Mouse (Mus musculus): ENCODE data around the gene Smarcal1. TPM values are rescaled to one million over a fixed set of nuclear protein-coding genes. Genes with fewer than 3 reads are reported as not detected.

Smarcal1 gene
- polyA plus RNA-seq, 2 experiments, result 22.1 to 36.8 TPM

GRCm38 (mm10) chr1:72587532-72587931, 4.5 kb downstream of the Smarcal1 start:
- peaks cover 54% of the 10 kb centered on the region for H3K36me3 ChIP-seq (ENCODE audit: control insufficient read depth, insufficient read depth, low read length)
- no peak for TF ChIP-seq POLR2A (IDR thresholded peaks at IDR 0.05; ENCODE audit: borderline replicate concordance, extremely low read depth, insufficient read depth, insufficient read length)
- ATAC-seq (ENCODE audit: low FRiP score, low read depth), result no peak

DNA sequence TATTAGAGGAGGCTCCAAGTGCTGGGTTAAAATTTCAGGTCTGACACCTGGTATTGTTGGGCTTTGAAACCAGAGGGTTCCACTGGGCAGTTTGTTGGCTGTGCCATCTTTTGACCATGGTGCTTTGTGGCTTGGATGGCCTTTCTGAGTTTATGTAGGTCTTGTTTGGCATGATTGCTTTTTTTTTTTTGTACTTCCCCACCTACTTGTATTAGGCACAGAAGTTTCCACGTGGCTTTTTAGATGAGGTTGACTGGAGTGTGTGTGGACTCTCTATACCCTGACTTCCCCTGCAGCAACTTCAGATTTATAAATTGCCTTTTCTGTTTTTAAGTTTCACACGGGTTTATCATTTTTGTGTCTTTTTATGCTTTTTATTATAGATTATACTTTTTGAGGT, 5.7 kb downstream of the Smarcal1 start:
- 83% methylated on average over 2 of the region's 2 CpGs for WGBS

More at GRCm38 (mm10) chr1:72587532-72587931, 4.5 kb downstream of the Smarcal1 start:
- Histone ChIP-seq H3K4me3 (replicated peaks; ENCODE audit: low read length) (no peak overlapping the region), H3K4me2 (replicated peaks; ENCODE audit: low read depth, low read length, severe bottlenecking) (no peak overlapping the region), H3K4me1 (ENCODE audit: control insufficient read depth, insufficient read depth, low read length) (peaks cover 8% of the 10 kb centered on the region), H3K9me3 (ENCODE audit: control insufficient read depth, low read length) (no peaks in the 10 kb centered on the region), H3K27me3 (ENCODE audit: control insufficient read depth, insufficient read depth, low read length) (no peaks in the 10 kb centered on the region), H3K27ac (replicated peaks; ENCODE audit: low read depth, low read length) (no peak overlapping the region), H3K9ac (ENCODE audit: low read depth, low read length, severe bottlenecking) (no peak overlapping the region)
- no peak for DNase-seq (ENCODE audit: low spot score)
- WGBS, result 91% methylated on average over 15 of the region's 15 CpGs

DNA sequence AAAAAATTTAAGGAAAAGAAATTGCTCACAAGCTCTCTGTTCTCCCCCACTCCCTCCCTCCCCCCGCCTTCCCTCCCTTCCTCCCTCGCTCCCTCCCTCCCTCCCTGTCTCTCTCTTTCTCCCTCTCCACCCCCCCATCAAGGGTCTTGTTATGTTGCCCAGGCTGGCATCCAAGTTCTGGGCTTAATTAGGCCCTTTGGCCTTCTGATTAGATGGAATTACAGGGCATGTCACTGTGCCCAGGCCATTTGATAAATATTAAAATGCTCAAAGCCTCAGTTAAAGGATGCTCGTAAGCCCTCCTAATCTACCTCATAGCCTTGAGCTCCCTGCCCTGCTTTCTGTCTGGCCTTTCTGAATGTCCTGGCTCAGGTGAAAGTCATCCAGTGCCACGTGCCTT, 7.6 kb downstream of the Smarcal1 start:
- ATAC-seq (ENCODE audit: low FRiP score, low read depth), result no peak
- H3K27me3 ChIP-seq (ENCODE audit: control insufficient read depth, insufficient read depth, low read length), result no peaks in the 10 kb centered on the region
- H3K27ac ChIP-seq (replicated peaks; ENCODE audit: low read depth, low read length), result no peak overlapping the region
- 78% methylated on average over 4 of the region's 4 CpGs for WGBS
- H3K4me3 ChIP-seq (replicated peaks; ENCODE audit: low read length), result no peak overlapping the region
- H3K9me3 ChIP-seq (ENCODE audit: control insufficient read depth, low read length), result no peaks in the 10 kb centered on the region
- no peaks in the 10 kb centered on the region for H3K4me1 ChIP-seq (ENCODE audit: control insufficient read depth, insufficient read depth, low read length)
- H3K4me2 ChIP-seq (replicated peaks; ENCODE audit: low read depth, low read length, severe bottlenecking), result no peak overlapping the region
- H3K36me3 ChIP-seq (ENCODE audit: control insufficient read depth, insufficient read depth, low read length), result peaks cover 79% of the 10 kb centered on the region
- no peak overlapping the region for H3K9ac ChIP-seq (ENCODE audit: low read depth, low read length, severe bottlenecking)
- no peak for DNase-seq (ENCODE audit: low spot score)
- TF ChIP-seq POLR2A (IDR thresholded peaks at IDR 0.05; ENCODE audit: borderline replicate concordance, extremely low read depth, insufficient read depth, insufficient read length), result no peak

More for the DNA sequence above, 5.7 kb downstream of the Smarcal1 start:
- Histone ChIP-seq H3K4me2 (replicated peaks; ENCODE audit: low read depth, low read length, severe bottlenecking) (no peak overlapping the region), H3K27ac (replicated peaks; ENCODE audit: low read depth, low read length) (no peak overlapping the region), H3K36me3 (ENCODE audit: control insufficient read depth, insufficient read depth, low read length) (peaks cover 66% of the 10 kb centered on the region), H3K9ac (ENCODE audit: low read depth, low read length, severe bottlenecking) (no peak overlapping the region), H3K27me3 (ENCODE audit: control insufficient read depth, insufficient read depth, low read length) (no peaks in the 10 kb centered on the region), H3K4me1 (ENCODE audit: control insufficient read depth, insufficient read depth, low read length) (peaks cover 8% of the 10 kb centered on the region), H3K4me3 (replicated peaks; ENCODE audit: low read length) (no peak overlapping the region), H3K9me3 (ENCODE audit: control insufficient read depth, low read length) (no peaks in the 10 kb centered on the region)
- ATAC-seq (ENCODE audit: low FRiP score, low read depth) (no peak), DNase-seq (ENCODE audit: low spot score) (no peak)
- no peak for TF ChIP-seq POLR2A (IDR thresholded peaks at IDR 0.05; ENCODE audit: borderline replicate concordance, extremely low read depth, insufficient read depth, insufficient read length)

DNA sequence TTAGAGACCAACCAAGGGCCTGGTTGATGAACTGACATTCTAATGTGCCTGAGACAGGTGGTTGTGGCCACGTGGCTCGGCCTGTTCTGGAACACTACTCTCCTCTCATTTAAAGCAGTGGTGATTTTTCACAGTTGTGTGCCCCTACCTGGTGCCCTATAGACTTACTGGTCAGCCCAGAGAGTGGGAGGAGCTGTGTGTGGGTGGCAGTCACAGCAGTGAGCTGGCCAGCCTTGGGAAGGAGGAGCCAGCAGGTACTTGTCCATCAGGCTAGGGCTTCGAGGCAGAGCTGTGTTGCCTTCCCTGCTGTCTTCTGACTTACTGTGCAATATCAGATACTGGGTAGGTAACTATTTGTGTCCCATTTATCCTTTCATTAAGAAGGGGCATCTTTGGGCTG, 9.3 kb downstream of the Smarcal1 start:
- Histone ChIP-seq H3K9me3 (ENCODE audit: control insufficient read depth, low read length) (no peaks in the 10 kb centered on the region), H3K4me3 (replicated peaks; ENCODE audit: low read length) (no peak overlapping the region), H3K27ac (replicated peaks; ENCODE audit: low read depth, low read length) (no peak overlapping the region), H3K27me3 (ENCODE audit: control insufficient read depth, insufficient read depth, low read length) (no peaks in the 10 kb centered on the region), H3K9ac (ENCODE audit: low read depth, low read length, severe bottlenecking) (no peak overlapping the region), H3K4me1 (ENCODE audit: control insufficient read depth, insufficient read depth, low read length) (no peaks in the 10 kb centered on the region), H3K36me3 (ENCODE audit: control insufficient read depth, insufficient read depth, low read length) (peaks cover 84% of the 10 kb centered on the region), H3K4me2 (replicated peaks; ENCODE audit: low read depth, low read length, severe bottlenecking) (no peak overlapping the region)
- ATAC-seq (ENCODE audit: low FRiP score, low read depth), result no peak
- no peak for DNase-seq (ENCODE audit: low spot score)
- TF ChIP-seq POLR2A (IDR thresholded peaks at IDR 0.05; ENCODE audit: borderline replicate concordance, extremely low read depth, insufficient read depth, insufficient read length), result no peak
- 91% methylated on average over 3 of the region's 3 CpGs for WGBS

DNA sequence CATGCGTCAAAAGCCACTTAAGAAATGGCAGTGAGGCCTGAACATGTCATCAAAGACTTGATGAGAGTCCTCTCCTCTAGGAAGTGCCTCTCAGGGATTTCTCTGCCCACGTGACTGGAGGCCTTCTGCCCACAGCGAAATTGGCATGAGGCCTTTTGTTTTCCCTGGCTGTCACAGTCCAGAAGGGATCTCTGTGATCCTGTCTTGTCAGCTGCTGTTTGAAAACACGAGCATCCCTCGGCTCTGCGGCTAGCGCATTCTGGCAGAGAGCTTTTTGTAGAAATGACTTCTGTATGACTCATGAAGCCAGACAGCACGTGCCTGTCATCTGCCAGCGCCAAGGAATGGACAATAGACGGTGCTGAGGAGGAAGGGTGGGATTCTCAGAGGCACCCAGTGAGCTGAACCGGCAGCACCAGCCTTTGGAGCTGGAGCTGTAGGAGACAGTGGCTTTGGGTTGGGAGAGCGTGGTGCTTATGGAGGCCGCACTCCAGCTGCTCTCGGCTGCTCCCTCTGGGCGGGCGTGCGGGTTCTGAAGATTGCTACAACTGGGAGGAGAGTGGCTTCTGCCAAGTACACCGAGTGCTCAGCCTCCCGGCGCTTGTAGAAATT, 10.4 kb downstream of the Smarcal1 start:
- Histone ChIP-seq H3K4me3 (replicated peaks; ENCODE audit: low read length) (no peak overlapping the region), H3K27ac (replicated peaks; ENCODE audit: low read depth, low read length) (no peak overlapping the region), H3K4me1 (ENCODE audit: control insufficient read depth, insufficient read depth, low read length) (no peaks in the 10 kb centered on the region), H3K9ac (ENCODE audit: low read depth, low read length, severe bottlenecking) (no peak overlapping the region), H3K4me2 (replicated peaks; ENCODE audit: low read depth, low read length, severe bottlenecking) (no peak overlapping the region), H3K9me3 (ENCODE audit: control insufficient read depth, low read length) (no peaks in the 10 kb centered on the region), H3K36me3 (ENCODE audit: control insufficient read depth, insufficient read depth, low read length) (peaks cover 84% of the 10 kb centered on the region), H3K27me3 (ENCODE audit: control insufficient read depth, insufficient read depth, low read length) (no peaks in the 10 kb centered on the region)
- TF ChIP-seq POLR2A (IDR thresholded peaks at IDR 0.05; ENCODE audit: borderline replicate concordance, extremely low read depth, insufficient read depth, insufficient read length), result no peak
- ATAC-seq (ENCODE audit: low FRiP score, low read depth), result peak; percentile 44; the same call in 1 of the 2 replicates
- no peak for DNase-seq (ENCODE audit: low spot score)
- whole genome bisulfite sequencing, result 83% methylated on average over 20 of the region's 20 CpGs

Measured in limb, embryonic 14.5 days (tissue).